Mouse (Mus musculus) CH12F3 (cell line): ENCODE results near the gene Arx.

Experiments used
- in situ Hi-C: fragments of 300-500 bp; cut with MboI; formaldehyde crosslinking; loops from 2 replicates; pipeline ENCODE4 v1.14.3; 2020; ENCODE audit warnings: low sequenced_read_pairs

Arx gene

DNA sequence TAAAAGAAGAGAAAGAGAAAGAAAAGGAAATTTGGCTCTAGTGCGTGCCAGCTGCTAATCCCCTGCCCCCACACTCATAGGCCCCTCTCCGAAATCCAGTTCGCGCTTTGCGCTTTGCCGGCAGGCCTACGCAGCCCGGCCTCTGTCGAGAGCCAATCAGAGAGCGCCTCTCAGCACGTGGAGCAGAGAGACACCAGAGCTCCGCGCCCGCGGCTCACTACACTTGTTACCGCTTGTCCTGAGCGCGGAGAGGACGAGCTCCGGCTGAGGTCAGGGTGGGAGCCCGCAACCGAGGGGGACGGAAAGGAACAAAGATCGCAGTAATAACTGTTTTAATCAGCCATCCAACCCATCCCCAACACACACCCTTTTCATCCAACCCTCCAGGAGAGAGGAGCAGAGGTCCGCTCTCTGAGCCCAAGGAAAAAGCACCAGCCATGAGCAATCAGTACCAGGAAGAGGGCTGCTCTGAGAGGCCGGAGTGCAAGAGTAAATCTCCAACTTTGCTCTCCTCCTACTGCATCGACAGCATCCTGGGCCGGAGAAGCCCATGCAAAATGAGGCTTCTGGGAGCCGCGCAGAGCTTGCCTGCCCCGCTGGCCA is at the start of gene Arx:
Arx (plus strand) TSS at position 155 of the 603 bp plus-strand sequence.
- in situ Hi-C loops: no loop called here

- in situ Hi-C loops: no loop called here
Measured at GRCm38 (mm10) chrX:93251329-93251728, 34.9 kb upstream of the Arx start.

DNA sequence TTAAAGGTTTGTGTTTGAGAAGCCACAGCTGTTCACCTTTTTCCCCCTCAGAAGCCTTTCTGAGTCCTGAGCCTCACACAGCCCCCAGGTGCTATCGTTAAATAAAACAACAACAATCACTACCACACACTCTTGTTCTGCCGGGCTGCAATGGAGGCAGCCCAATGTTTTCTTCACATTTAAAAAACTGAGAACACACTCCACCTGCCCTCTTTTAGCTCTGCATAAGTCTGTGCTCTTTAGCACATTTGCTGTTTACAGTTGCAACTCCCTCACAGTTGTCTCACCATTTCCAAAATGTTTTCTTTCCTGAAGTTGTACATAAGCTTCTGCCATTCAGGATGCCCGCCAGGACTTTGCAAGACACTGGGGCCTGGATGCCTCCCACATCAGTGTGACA is 10.6 kb upstream of the Arx start:
- in situ Hi-C loops: no loop called here

- in situ Hi-C loops: no loop called here
Measured at GRCm38 (mm10) chrX:93279940-93280339, 6.3 kb upstream of the Arx start.

- in situ Hi-C loops: no loop called here
Measured at GRCm38 (mm10) chrX:93281028-93281723, 5.1 kb upstream of the Arx start.

GRCm38 (mm10) chrX:93281756-93282155 is 4.5 kb upstream of the Arx start:
- in situ Hi-C loops: no loop called here

DNA sequence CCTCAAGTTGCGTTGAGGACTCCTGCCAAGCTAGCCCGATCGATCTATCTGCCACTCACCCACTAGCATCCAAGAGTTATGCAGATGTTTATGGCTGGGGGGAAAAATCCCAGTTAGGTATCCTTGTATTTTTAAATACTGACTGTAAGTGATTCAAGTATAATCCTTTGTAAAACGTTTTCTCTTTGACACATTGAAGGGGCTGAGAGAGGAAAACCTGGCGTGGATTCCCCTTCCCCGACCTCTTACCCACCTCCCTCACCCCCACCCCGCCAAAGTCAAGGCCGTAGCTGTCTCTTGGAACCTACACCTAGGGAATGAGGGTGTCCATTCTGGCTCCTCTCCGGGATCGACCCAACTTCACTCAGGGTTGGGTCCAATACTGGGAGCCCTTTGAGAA is 1.2 kb upstream of the Arx start:
- in situ Hi-C loops: no loop called here

GRCm38 (mm10) chrX:93288339-93288738 is 2.1 kb downstream of the Arx start:
- in situ Hi-C loops: no loop called here

DNA sequence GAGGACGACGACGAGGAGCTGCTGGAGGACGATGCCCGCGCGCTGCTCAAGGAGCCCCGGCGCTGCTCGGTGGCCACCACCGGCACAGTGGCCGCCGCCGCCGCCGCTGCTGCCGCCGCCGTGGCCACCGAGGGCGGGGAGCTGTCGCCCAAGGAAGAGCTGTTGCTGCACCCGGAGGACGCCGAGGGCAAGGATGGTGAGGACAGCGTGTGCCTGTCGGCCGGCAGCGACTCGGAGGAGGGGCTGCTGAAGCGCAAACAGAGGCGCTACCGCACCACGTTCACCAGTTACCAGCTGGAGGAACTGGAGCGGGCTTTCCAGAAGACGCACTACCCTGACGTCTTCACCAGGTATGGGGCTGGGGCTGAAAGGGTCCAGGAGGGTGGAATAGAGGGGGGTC is 2.8 kb downstream of the Arx start:
- in situ Hi-C loops: no loop called here

GRCm38 (mm10) chrX:93289851-93290380 is 3.7 kb downstream of the Arx start:
- in situ Hi-C loops: no loop called here

DNA sequence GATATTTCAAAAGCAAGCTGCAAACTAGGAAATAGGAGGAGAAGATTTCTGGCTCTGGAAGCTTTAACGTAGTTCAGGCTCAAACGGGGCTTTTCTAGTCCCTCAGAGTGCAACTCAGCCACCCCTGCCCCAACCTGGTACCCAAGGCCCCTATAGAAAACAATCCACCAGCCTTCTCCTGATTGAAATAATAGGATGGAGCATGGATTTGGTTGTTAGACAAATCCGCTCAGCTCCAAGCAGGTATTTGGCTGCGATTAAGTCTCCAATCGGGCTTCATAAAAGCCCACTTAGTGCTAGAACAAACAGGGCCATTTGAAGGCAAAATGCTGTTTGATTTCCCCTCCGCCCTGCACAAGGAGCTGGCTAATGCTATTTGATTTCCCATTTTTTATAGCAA is 5.8 kb downstream of the Arx start:
- in situ Hi-C loops: no loop called here

- in situ Hi-C loops: no loop called here
Measured at GRCm38 (mm10) chrX:93294736-93295490, 8.7 kb downstream of the Arx start.

DNA sequence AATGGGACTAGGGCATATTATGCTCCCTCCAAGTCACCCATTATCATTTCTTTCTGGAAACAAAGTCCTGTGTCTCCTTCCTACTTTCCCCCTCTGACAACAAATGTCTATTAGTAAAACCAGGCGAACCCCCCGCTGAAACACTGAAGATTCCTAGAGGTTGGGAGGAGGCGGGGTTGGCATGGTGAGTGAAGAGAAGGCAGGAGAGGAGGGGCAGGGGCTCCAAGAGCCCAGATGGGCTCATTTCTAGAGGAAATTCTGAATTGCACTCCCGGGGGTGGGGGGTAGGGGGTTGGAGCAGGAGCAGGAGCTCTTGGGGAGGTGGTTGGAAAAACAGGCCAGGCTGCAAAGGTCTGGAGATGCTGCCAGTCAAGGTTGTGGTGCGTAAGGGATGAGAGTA is 9.6 kb downstream of the Arx start:
- in situ Hi-C loops: no loop called here

DNA sequence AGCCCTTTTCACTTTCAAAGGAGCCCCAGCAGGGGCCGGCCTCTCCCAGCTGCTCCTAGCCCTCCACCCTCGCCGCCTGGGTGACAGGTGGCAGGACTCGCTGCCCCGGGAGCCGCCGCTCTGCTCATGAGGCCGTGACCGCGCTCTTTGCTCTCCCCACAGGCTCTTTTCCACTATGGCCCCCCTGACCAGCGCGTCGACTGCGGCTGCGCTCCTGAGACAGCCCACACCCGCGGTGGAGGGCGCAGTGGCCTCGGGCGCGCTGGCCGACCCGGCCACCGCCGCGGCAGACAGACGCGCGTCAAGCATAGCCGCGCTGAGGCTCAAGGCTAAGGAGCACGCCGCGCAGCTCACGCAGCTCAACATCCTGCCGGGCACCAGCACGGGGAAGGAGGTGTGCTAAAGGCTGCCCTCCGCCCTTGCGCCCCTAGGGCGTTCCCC is 10.8 kb downstream of the Arx start:
- in situ Hi-C loops: no loop called here

DNA sequence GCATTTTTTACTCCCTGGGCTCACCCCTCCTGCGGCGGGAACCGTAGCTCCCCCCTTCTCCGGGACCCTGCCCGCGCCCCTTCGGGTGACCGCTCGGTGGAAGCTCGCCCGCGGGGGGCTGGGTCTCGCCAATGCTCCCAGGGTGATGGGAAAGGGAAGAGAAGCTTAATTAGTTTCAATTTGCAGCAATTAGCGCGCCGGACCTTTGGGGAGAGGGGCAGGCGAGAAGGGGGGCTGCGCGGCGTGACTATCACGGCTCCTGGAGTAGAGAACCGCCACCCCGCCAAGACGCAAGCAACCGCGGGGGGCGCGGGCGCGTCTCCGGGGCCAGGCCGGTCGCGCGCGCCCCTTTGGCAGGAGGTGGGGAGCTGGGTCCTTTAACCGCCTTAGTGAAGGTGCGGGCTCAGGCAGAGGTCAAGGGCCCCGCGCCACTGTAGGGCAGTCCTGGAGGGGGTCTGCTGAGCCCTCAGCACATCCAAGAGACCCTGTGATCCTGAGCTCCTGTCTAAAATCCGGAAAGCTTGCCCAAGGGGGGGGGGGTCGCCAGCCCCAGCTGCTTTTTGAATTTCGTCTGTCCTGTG is 12.9 kb downstream of the Arx start:
- in situ Hi-C loops: no loop called here

DNA sequence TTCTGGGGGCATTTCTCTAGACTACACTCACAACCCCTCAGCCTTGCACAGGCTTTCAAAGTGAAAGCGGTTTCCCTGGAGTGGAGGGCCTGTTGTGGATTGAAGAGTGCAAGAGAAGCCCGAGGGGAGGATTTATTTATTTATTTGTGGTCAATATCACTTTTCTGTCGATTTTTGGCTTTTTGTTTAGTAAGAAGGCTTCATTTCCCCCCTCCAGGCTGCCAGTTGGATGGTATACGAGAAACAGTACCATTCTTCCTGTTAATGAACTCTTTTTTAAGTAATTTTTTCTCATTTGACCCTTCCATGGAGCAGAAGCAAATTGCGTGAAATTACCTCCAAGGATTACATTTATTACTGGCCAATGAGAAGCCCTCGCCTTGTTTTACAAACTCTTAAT is 13.5 kb downstream of the Arx start:
- in situ Hi-C loops: no loop called here

- in situ Hi-C loops: no loop called here
Measured at GRCm38 (mm10) chrX:93300183-93300815, 14.1 kb downstream of the Arx start.

DNA sequence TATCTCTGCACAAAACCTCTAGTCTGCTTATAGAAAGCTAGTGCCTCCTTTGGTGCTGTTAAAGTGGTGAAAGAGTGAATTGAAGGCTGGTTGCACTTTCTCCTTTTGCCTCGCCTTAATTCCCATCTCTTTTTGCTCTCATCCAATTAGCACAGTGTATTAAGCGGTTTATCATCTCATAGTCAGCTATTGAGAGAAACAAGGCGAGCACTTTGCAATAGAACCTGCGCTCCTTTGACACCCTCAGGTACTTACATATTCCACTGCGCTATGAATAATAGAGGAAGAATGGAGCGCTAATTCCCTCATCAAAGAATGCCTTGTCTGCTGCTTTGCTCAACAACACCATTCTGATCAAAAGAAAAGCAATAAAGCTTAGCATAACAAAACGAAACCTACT is 15.6 kb downstream of the Arx start:
- in situ Hi-C loops: no loop called here

DNA sequence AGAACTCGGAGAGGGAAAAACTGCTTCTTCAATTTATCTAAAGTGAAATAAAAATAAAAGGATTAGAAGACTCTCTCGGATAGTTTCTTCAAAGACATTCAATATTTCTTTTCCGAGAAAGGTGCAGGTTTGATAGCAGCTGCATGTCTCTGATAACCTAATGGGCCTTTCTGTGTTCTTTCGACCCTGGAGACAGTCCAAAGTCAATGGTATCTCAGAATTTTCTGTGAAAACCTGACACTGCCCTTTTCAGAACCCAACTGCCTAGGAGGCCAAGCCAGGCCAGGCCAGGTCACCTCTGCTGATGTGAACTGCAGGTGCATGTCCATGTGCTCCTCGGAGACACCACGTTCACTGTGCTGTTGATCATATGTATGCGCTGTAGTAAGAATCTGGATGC is 19.5 kb downstream of the Arx start:
- in situ Hi-C loops: no loop called here

- in situ Hi-C loops: no loop called here
Measured at GRCm38 (mm10) chrX:93317577-93317976, 31.3 kb downstream of the Arx start.

DNA sequence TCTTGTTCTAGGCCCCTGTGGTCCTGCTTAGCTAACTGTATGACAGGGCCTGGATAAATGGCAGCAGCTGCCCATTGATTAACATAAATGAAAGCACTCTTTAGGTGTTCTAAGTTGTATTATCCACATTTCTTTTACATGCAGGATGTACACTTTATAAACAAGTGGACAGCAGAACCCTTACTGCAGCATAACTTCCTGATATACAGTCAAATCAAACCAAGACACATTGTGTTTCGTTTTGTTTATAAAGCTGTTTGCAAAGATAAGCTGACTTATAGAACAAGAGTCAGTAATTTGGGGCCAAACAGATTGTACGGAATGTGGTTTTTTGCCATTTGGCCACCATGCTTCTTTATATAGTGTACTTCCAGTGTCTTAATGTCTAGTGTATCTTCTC is 33.7 kb downstream of the Arx start:
- in situ Hi-C loops: no loop called here
